Comparison of ENCODE assay signal across 8 mouse cellular contexts in genomic region chrX:48343966-48344642, GRCm38 (mm10). TPM values are rescaled to one million over a fixed set of nuclear protein-coding genes. Genes with fewer than 3 reads are reported as not detected.
DNase-seq lines count a peak whose midpoint lies in the region; ATAC-seq and TF ChIP-seq lines count a peak whose summit lies in the region.

No protein-coding gene starts in this region.

- H3K27me3 ChIP-seq in hindbrain, embryonic 10.5 days (ENCODE audit: insufficient read depth, poor library complexity, severe bottlenecking): peaks cover 24% of the 10 kb centered on the region
- H3K27me3 ChIP-seq in liver, embryonic 14.5 days (ENCODE audit: control insufficient read depth, insufficient read depth, low read length): peaks cover 2% of the 10 kb centered on the region; the same call in 1 of the 2 replicates
- H3K27me3 ChIP-seq in small intestine, adult 2 months (ENCODE audit: control insufficient read depth, insufficient read depth, low read length): no peaks in the 10 kb centered on the region

- H3K9ac ChIP-seq in liver, embryonic 14.5 days (replicated peaks): peak overlapping the region; percentile 81

- no peak for TF ChIP-seq EP300 in liver, embryonic 14.5 days (IDR thresholded peaks at IDR 0.05; ENCODE audit: low read depth)

- peaks cover 19% of the 10 kb centered on the region for H3K4me1 ChIP-seq in hindbrain, embryonic 10.5 days (replicated peaks)
- peaks cover 3 to 10% of the 10 kb centered on the region in 2 experiments; a peak in 2 of 4 replicates for H3K4me1 ChIP-seq in liver, embryonic 14.5 days (replicated peaks; ENCODE audit: control insufficient read depth in 2 of 2, insufficient read depth in 2 of 2, low read length in 1 of 2)
- 0 out of 2 replicates have a peak, but pooled peaks cover 5% of the 10 kb centered on the region for H3K4me1 ChIP-seq in small intestine, adult 2 months (ENCODE audit: control insufficient read depth, insufficient read depth, insufficient read length, low read length)

- no peak for TF ChIP-seq POLR2A in small intestine, adult 2 months (IDR thresholded peaks at IDR 0.05; ENCODE audit: low read depth, low read length)

- H3K36me3 ChIP-seq in hindbrain, embryonic 10.5 days: no peaks in the 10 kb centered on the region
- H3K36me3 ChIP-seq in liver, embryonic 14.5 days (replicated peaks; ENCODE audit: control insufficient read depth, insufficient read depth, low read depth): no peaks in the 10 kb centered on the region
- H3K36me3 ChIP-seq in small intestine, adult 2 months (ENCODE audit: control insufficient read depth, insufficient read depth, low read length): no peaks in the 10 kb centered on the region

- no peak for TF ChIP-seq CTCF in liver, embryonic 14.5 days (IDR thresholded peaks at IDR 0.05; ENCODE audit: low read depth)
- no peak for TF ChIP-seq CTCF in small intestine, adult 2 months (IDR thresholded peaks at IDR 0.05; ENCODE audit: extremely low read depth, insufficient read length, insufficient replicate concordance, low read depth, low read length)

- ATAC-seq in liver, embryonic 14.5 days (ENCODE audit: insufficient read depth): peak; percentile 8; the same call in 1 of the 2 replicates
- ATAC-seq in megakaryocyte-erythroid progenitor cell, adult 5-6 weeks (replicated peaks; ENCODE audit: low FRiP score, low TSS enrichment, poor library complexity, severe bottlenecking): no peak

- DNase-seq in adrenal gland, postnatal 14 days: peak; percentile 39
- no peak for DNase-seq in adrenal gland, adult 2 months
- DNase-seq in ovary, postnatal 36 days (ENCODE audit: low spot score): peak; percentile 19
- DNase-seq in ovary, postnatal 10 days (ENCODE audit: low spot score): no peak
- no peak for DNase-seq in hindbrain, embryonic 10.5 days (ENCODE audit: low spot score)
- DNase-seq in liver, embryonic 14.5 days (ENCODE audit: low read depth in 3 of 3, low spot score in 3 of 3): no peak

- peak overlapping the region; percentile 79 for H3K4me2 ChIP-seq in liver, embryonic 14.5 days (ENCODE audit: low read depth)

- peak overlapping the region; percentile 82 for H3K27ac ChIP-seq in hindbrain, embryonic 10.5 days
- peak overlapping the region; percentile 78 for H3K27ac ChIP-seq in liver, embryonic 14.5 days
- no peak overlapping the region for H3K27ac ChIP-seq in small intestine, adult 2 months (ENCODE audit: insufficient read depth, low read depth, low read length)

- 19% methylated on average over 30 of the region's 30 CpGs for WGBS in hindbrain, embryonic 10.5 days
- 6% methylated on average over 30 of the region's 30 CpGs for WGBS in liver, embryonic 14.5 days (ENCODE audit: insufficient replicate concordance)
- WGBS in small intestine, adult 2 months: 8% methylated on average over 30 of the region's 30 CpGs

- H3K9me3 ChIP-seq in hindbrain, embryonic 10.5 days: peaks cover 11% of the 10 kb centered on the region; the same call in 1 of the 2 replicates
- H3K9me3 ChIP-seq in liver, embryonic 14.5 days (ENCODE audit: control insufficient read depth, low read length): no peaks in the 10 kb centered on the region

- H3K4me3 ChIP-seq in hindbrain, embryonic 10.5 days: peak overlapping the region; percentile 63
- peak overlapping the region; percentile 68 to 69 for H3K4me3 ChIP-seq in liver, embryonic 14.5 days (ENCODE audit: insufficient read depth in 1 of 2, low read depth in 2 of 2, low read length in 2 of 2)
- peak overlapping the region; percentile 97 for H3K4me3 ChIP-seq in small intestine, adult 2 months (ENCODE audit: low read depth, low read length)

RNA-seq across cellular contexts. Expression of gene Bcorl1, which starts 2.9 kb away (rescaled TPM):
- total RNA-seq in adrenal gland, postnatal 14 days (2021): 9.8 and 10.1 TPM in 2 replicates
- total RNA-seq in adrenal gland, adult 2 months (2021): 10 to 100 TPM in 1 of 2 experiments, 1 to 10 TPM in 1; 9.4 to 11.5 TPM
- polyA plus RNA-seq in adrenal gland, adult 2 months (2012; rRNA removed): 3.6 and 5.2 TPM in 2 replicates
- polyA plus RNA-seq in hindbrain, embryonic 10.5 days (2016; fragmentation: Nextera tagmentation; extraction: Ambion mirVana): 4.2 and 5.4 TPM in 2 replicates
- 2.1 and 2.3 TPM in 2 replicates for polyA plus RNA-seq in liver, embryonic 14.5 days (2012; rRNA removed)
- 3.5 and 3.9 TPM in 2 replicates for polyA plus RNA-seq in liver, embryonic 14.5 days (2014; fragmentation: Nextera tagmentation; extraction: Ambion mirVana)
- 4.4 and 6.8 TPM in 2 replicates for polyA plus RNA-seq in small intestine, adult 2 months (2012; rRNA removed)
- total RNA-seq in megakaryocyte-erythroid progenitor cell, adult 5-6 weeks (2014; fragmentation: Nextera tagmentation): 14.8 and 16.3 TPM in 2 replicates
- total RNA-seq in megakaryocyte-erythroid progenitor cell, adult 5-6 weeks (2017): 3.1 and 3.7 TPM in 2 replicates

Comparison
In these comparisons a context has a peak if more than half of its experiments do, and no peak if none do; other contexts are left out.
1. DNase-seq: peak in adrenal gland, postnatal 14 days (single experiment) and ovary, postnatal 36 days (single experiment); none in adrenal gland, adult 2 months (single experiment), ovary, postnatal 10 days (single experiment), hindbrain, embryonic 10.5 days (single experiment) and liver, embryonic 14.5 days (0 of 3).
2. Peak in every context shown above with its lines, with median percentiles within 50 percentile points of each other: H3K4me3 ChIP-seq.